Mouse (Mus musculus) intestine, embryonic 16.5 days (tissue): ENCODE data around the gene Tsx. TPM values are rescaled to one million over a fixed set of nuclear protein-coding genes. Genes with fewer than 3 reads are reported as not detected.

Experiments used
- ATAC-seq: fragments of 200-750 bp; cut with Nextera tagmentation; 2 replicates; pipeline ENCODE4 v1.8.0; 2017; ENCODE audit warnings: moderate TSS enrichment, moderate library complexity
- H3K27ac ChIP-seq: fragments of 300-500 bp; sonication (generic); 2 replicates; pipeline ENCODE4 v1.5.1; 2014; ENCODE audit warnings: mild to moderate bottlenecking, low read length
- H3K27me3 ChIP-seq: fragments of 300-500 bp; sonication (generic); replicated peaks from 2 replicates; pipeline ENCODE4 v1.6.1; 2014; ENCODE audit warnings: low read length, control low read depth, mixed read lengths; ENCODE audit not compliant: control insufficient read depth, insufficient read depth
- H3K36me3 ChIP-seq: fragments of 300-500 bp; sonication (generic); 2 replicates; pipeline ENCODE4 v1.6.1; 2014; ENCODE audit warnings: low read length, control low read depth; ENCODE audit not compliant: control insufficient read depth, insufficient read depth
- H3K4me1 ChIP-seq: fragments of 300-500 bp; sonication (generic); 2 replicates; pipeline ENCODE4 v1.6.1; 2014; ENCODE audit warnings: low read length, control low read depth, mixed read lengths; ENCODE audit not compliant: control insufficient read depth, insufficient read depth
- H3K4me2 ChIP-seq: fragments of 300-500 bp; sonication (generic); 2 replicates; pipeline ENCODE4 v1.6.1; 2014; ENCODE audit warnings: low read depth, low read length, control low read depth
- H3K4me3 ChIP-seq: fragments of 300-500 bp; sonication (generic); 2 replicates; pipeline ENCODE4 v1.5.1; 2014; ENCODE audit warnings: mild to moderate bottlenecking, low read length
- H3K9ac ChIP-seq: fragments of 300-500 bp; sonication (generic); 2 replicates; pipeline ENCODE4 v1.6.1; 2014; ENCODE audit warnings: low read depth, low read length
- H3K9me3 ChIP-seq: fragments of 300-500 bp; sonication (generic); 2 replicates; pipeline ENCODE4 v1.6.1; 2016; ENCODE audit warnings: low read length, control low read depth; ENCODE audit not compliant: control insufficient read depth
- WGBS: fragments of 180-500 bp; shearing (Covaris S2); extraction: QIAGEN DNeasy Blood & Tissue Kit; methylation state at CpG from one replicate; pipeline ENCODE4 v1.1.7; 2014; 5-methylcytosine and 5-hydroxymethylcytosine counted together
- polyA plus RNA-seq: library from polyadenylated mRNA; unstranded; fragments of >200 nt; fragmentation: Nextera tagmentation; extraction: Ambion mirVana; gene quantifications from 2 replicates; pipeline ENCODE4 v1.2.1, GENCODE M21; 2015

Tsx gene
- polyA plus RNA-seq, 1 experiment from 2014 or later: 0.17 TPM

GRCm38 (mm10) chrX:103452815-103453214 is 38.5 kb downstream of the Tsx start:
- Histone ChIP-seq H3K4me3 (no peak overlapping the region), H3K36me3 (no peaks in the 10 kb centered on the region), H3K27me3 (peaks cover 5% of the 10 kb centered on the region), H3K9me3 (no peaks in the 10 kb centered on the region), H3K9ac (no peak overlapping the region), H3K4me2 (no peak overlapping the region), H3K27ac (no peak overlapping the region), H3K4me1 (no peaks in the 10 kb centered on the region)
- no peak for ATAC-seq
- 79% methylated on average over 6 of the region's 6 CpGs for WGBS

GRCm38 (mm10) chrX:103460056-103460455 is 45.8 kb downstream of the Tsx start:
- no peaks in the 10 kb centered on the region for H3K9me3 ChIP-seq
- H3K4me2 ChIP-seq: no peak overlapping the region
- no peaks in the 10 kb centered on the region for H3K4me1 ChIP-seq
- no peaks in the 10 kb centered on the region for H3K27me3 ChIP-seq
- no peak overlapping the region for H3K4me3 ChIP-seq
- ATAC-seq: no peak
- H3K36me3 ChIP-seq: no peaks in the 10 kb centered on the region
- WGBS: 71% methylated on average over 5 of the region's 5 CpGs
- H3K9ac ChIP-seq: no peak overlapping the region
- H3K27ac ChIP-seq: no peak overlapping the region

- no peaks in the 10 kb centered on the region for H3K36me3 ChIP-seq
- no peak overlapping the region for H3K4me2 ChIP-seq
- no peak overlapping the region for H3K27ac ChIP-seq
- no peak for ATAC-seq
- no peaks in the 10 kb centered on the region for H3K27me3 ChIP-seq
- no peak overlapping the region for H3K9ac ChIP-seq
- H3K4me1 ChIP-seq: no peaks in the 10 kb centered on the region
- no peaks in the 10 kb centered on the region for H3K9me3 ChIP-seq
- no peak overlapping the region for H3K4me3 ChIP-seq
- 78% methylated on average over 2 of the region's 2 CpGs for WGBS
Observed at GRCm38 (mm10) chrX:103468998-103469397, 54.7 kb downstream of the Tsx start.

GRCm38 (mm10) chrX:103472346-103472745 is 58.1 kb downstream of the Tsx start:
- no peaks in the 10 kb centered on the region for H3K27me3 ChIP-seq
- H3K9ac ChIP-seq: no peak overlapping the region
- H3K27ac ChIP-seq: no peak overlapping the region
- no peak overlapping the region for H3K4me3 ChIP-seq
- H3K4me2 ChIP-seq: no peak overlapping the region
- H3K9me3 ChIP-seq: no peaks in the 10 kb centered on the region
- no peaks in the 10 kb centered on the region for H3K4me1 ChIP-seq
- ATAC-seq: no peak
- WGBS: 82% methylated on average over 3 of the region's 3 CpGs
- H3K36me3 ChIP-seq: no peaks in the 10 kb centered on the region

Other genes with a start within 250 kb of the Tsx start
- gene Nap1l2, start 227.8 kb upstream of the Tsx start, polyA plus RNA-seq: 1.9 and 2.3 TPM in 2 replicates
- not detected in 2 replicates for gene Cdx4, start 93.1 kb upstream of the Tsx start, polyA plus RNA-seq
- gene Chic1, start 58.0 kb upstream of the Tsx start, polyA plus RNA-seq: 4.5 and 4.7 TPM in 2 replicates
- not detected in 2 replicates for gene Gm26992, start 7.5 kb downstream of the Tsx start, polyA plus RNA-seq
- not detected in 2 replicates for gene Zcchc13, start 216.1 kb downstream of the Tsx start, polyA plus RNA-seq